Mouse (Mus musculus): ENCODE measurements at regions not wholly inside any gene's neighbourhood (a gene's known extent, or its start where the extent isn't known, plus 50 kb on each side); places are given as distances from the start of the nearest gene placed in this dataset.
"Not testable (repeated sequence)": the region's sequence is repeated elsewhere in the genome, so short reads cannot be mapped to it uniquely, and the experiment has no call there.

GRCm38 (mm10) chr3:138609749-138610148 is 83.8 kb downstream of the Eif4e start:
- no peak for DNase-seq

- no peak for DNase-seq
Observed at GRCm38 (mm10) chr3:138612884-138613653, 87.1 kb downstream of the Eif4e start.

GRCm38 (mm10) chr3:138613680-138614079 is 87.7 kb downstream of the Eif4e start:
- DNase-seq = no peak

- DNase-seq = no peak
Observed at GRCm38 (mm10) chr3:138614899-138615298, 88.9 kb downstream of the Eif4e start.

- no peak for DNase-seq
Observed at GRCm38 (mm10) chr3:138620263-138620662, 94.3 kb downstream of the Eif4e start.

GRCm38 (mm10) chr3:138624128-138624527 is 98.1 kb downstream of the Eif4e start:
- DNase-seq = no peak

- DNase-seq = no peak
Observed at GRCm38 (mm10) chr3:138626230-138626629, 100.3 kb downstream of the Eif4e start.

- DNase-seq = no peak
Observed at GRCm38 (mm10) chr3:138630231-138630630, 104.3 kb downstream of the Eif4e start.

- DNase-seq = no peak
Observed at GRCm38 (mm10) chr3:138632086-138632485, 106.1 kb downstream of the Eif4e start.

GRCm38 (mm10) chr3:138642026-138642425 is 100.0 kb upstream of the Tspan5 start:
- DNase-seq = no peak

- no peak for DNase-seq
Observed at GRCm38 (mm10) chr3:138643951-138644285, 98.1 kb upstream of the Tspan5 start.

GRCm38 (mm10) chr3:138644286-138644951 is 97.6 kb upstream of the Tspan5 start:
- no peak for DNase-seq

GRCm38 (mm10) chr3:138645320-138645719 is 96.7 kb upstream of the Tspan5 start:
- peak; percentile 27 to 40 for DNase-seq

GRCm38 (mm10) chr3:138649699-138650098 is 92.3 kb upstream of the Tspan5 start:
- no peak for DNase-seq

- DNase-seq = not testable (repeated sequence)
Observed at GRCm38 (mm10) chr3:138650671-138651070, 91.3 kb upstream of the Tspan5 start.

- no peak for DNase-seq
Observed at GRCm38 (mm10) chr3:138651361-138652205, 90.4 kb upstream of the Tspan5 start.

- no peak for DNase-seq
Observed at GRCm38 (mm10) chr3:138652206-138652605, 89.8 kb upstream of the Tspan5 start.

GRCm38 (mm10) chr3:138652685-138653084 is 89.3 kb upstream of the Tspan5 start:
- peak in 1 of 2 experiments; percentile 11 for DNase-seq

- no peak for DNase-seq
Observed at GRCm38 (mm10) chr3:138653549-138654246, 88.3 kb upstream of the Tspan5 start.

GRCm38 (mm10) chr3:138654610-138655371 is 87.2 kb upstream of the Tspan5 start:
- no peak for DNase-seq

- DNase-seq = no peak
Observed at GRCm38 (mm10) chr3:138655479-138655878, 86.5 kb upstream of the Tspan5 start.

GRCm38 (mm10) chr3:138662625-138663024 is 79.4 kb upstream of the Tspan5 start:
- DNase-seq = no peak

Measured in layer of hippocampus, postnatal 36 days (tissue).